Mouse (Mus musculus) intestine, postnatal 0 days (tissue): ENCODE measurements around the gene Kctd11. TPM values are rescaled to one million over a fixed set of nuclear protein-coding genes. Genes with fewer than 3 reads are reported as not detected.
A peak's percentile ranks its signal among the peaks of the same experiment; 100 is the strongest.
"Not testable (repeated sequence)": the region's sequence is repeated elsewhere in the genome, so short reads cannot be mapped to it uniquely, and the experiment has no call there.

Source experiments
- ATAC-seq: fragments of 200-750 bp; cut with Nextera tagmentation; 2 replicates; pipeline ENCODE4 v1.8.0; 2017; ENCODE audit warnings: mild to moderate bottlenecking, moderate TSS enrichment, moderate library complexity
- H3K27ac ChIP-seq: fragments of 300-500 bp; sonication (generic); 2 replicates; pipeline ENCODE4 v1.5.1; 2014; ENCODE audit warnings: mild to moderate bottlenecking, low read depth, low read length, moderate library complexity
- H3K27me3 ChIP-seq: fragments of 300-500 bp; sonication (generic); replicated peaks from 2 replicates; pipeline ENCODE4 v1.6.1; 2014; ENCODE audit warnings: low read length, mixed read lengths; ENCODE audit not compliant: control insufficient read depth, insufficient read depth
- H3K36me3 ChIP-seq: fragments of 300-500 bp; sonication (generic); 2 replicates; pipeline ENCODE4 v1.6.1; 2014; ENCODE audit warnings: mild to moderate bottlenecking, moderate library complexity; ENCODE audit not compliant: control insufficient read depth, insufficient read depth
- H3K4me1 ChIP-seq: fragments of 300-500 bp; sonication (generic); replicated peaks from 2 replicates; pipeline ENCODE4 v1.6.1; 2014; ENCODE audit warnings: antibody characterized with exemption, low read length, mixed read lengths; ENCODE audit not compliant: control insufficient read depth, insufficient read depth
- H3K4me2 ChIP-seq: fragments of 300-500 bp; sonication (generic); replicated peaks from 2 replicates; pipeline ENCODE4 v1.6.1; 2014; ENCODE audit warnings: low read depth, mild to moderate bottlenecking, moderate library complexity
- H3K4me3 ChIP-seq: fragments of 300-500 bp; sonication (generic); 2 replicates; pipeline ENCODE4 v1.5.1; 2014; ENCODE audit warnings: low read depth, low read length
- H3K9ac ChIP-seq: fragments of 300-500 bp; sonication (generic); 2 replicates; pipeline ENCODE4 v1.6.1; 2014; ENCODE audit warnings: mild to moderate bottlenecking, low read depth, low read length
- H3K9me3 ChIP-seq: fragments of 300-500 bp; sonication (generic); 2 replicates; pipeline ENCODE4 v1.6.1; 2016; ENCODE audit warnings: mixed run types; ENCODE audit not compliant: control insufficient read depth
- CTCF ChIP-seq: sonication (generic); IDR thresholded peaks from 2 replicates; pipeline ENCODE4 v1.5.1; 2016; ENCODE audit warnings: low read depth, mild to moderate bottlenecking, control low read depth, antibody characterized with exemption, moderate library complexity
- WGBS: fragments of 180-500 bp; shearing (Covaris S2); extraction: QIAGEN DNeasy Blood & Tissue Kit; methylation state at CpG from one replicate; pipeline ENCODE4 v1.1.7; 2014; 5-methylcytosine and 5-hydroxymethylcytosine counted together
- polyA plus RNA-seq: library from polyadenylated mRNA; unstranded; fragments of >200 nt; fragmentation: Nextera tagmentation; extraction: Ambion mirVana; gene quantifications from 2 replicates; pipeline ENCODE4 v1.2.1, GENCODE M21; 2015

Gene Kctd11
- polyA plus RNA-seq, 1 experiment from 2014 or later: 4.0 TPM

GRCm38 (mm10) chr11:69917379-69917948, 36.3 kb upstream of the Kctd11 start:
- ATAC-seq: no peak
- Histone ChIP-seq H3K9me3 (no peaks in the 10 kb centered on the region), H3K9ac (no peak overlapping the region), H3K4me2 (no peak overlapping the region), H3K4me3 (no peak overlapping the region), H3K36me3 (peaks cover 47% of the 10 kb centered on the region), H3K4me1 (0 out of 2 replicates have a peak, but pooled peaks cover 5% of the 10 kb centered on the region), H3K27ac (no peak overlapping the region; the same call in 1 of the 2 replicates), H3K27me3 (no peaks in the 10 kb centered on the region)
- 81% methylated on average over 8 of the region's 8 CpGs for WGBS
- TF ChIP-seq CTCF: no peak

DNA sequence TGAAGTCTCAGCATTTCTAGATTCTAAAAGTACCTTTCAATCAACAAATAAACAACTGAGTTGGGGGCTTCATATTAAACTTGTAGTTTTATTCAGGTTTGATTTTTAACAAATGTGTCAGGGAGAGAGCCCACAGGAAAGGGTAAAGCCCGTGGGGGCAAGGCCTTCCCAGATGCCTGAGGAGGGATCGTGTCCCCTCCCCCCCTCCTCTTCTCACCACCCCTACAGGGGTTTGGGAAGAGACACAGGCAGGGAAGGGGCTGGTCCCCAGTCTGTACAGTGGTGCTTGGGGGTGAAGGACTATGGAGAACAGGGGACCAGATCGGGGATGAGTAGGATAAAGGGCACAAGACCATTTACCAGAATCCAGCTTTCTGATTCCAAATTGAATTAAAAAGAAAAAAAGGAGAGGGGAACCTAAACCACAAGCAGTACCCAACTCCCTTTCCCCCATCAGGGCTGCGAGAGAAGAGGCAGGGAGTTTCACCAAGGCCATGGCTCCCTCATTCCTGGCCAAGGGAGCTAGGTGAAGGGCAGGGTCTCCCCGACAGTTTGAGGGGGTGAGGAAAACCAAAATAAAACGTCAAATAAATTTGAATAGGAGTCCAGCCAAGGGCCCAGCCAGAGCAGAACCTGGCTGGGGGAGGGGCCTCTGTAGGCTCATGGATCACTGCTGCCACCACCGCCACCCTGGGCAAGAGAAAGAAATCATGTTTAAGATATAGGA, 35.6 kb upstream of the Kctd11 start:
- peaks cover 53% of the 10 kb centered on the region for H3K36me3 ChIP-seq
- not testable (repeated sequence) for H3K4me1 ChIP-seq, ATAC-seq, H3K27ac ChIP-seq, H3K4me2 ChIP-seq, H3K4me3 ChIP-seq, H3K27me3 ChIP-seq, H3K9me3 ChIP-seq, H3K9ac ChIP-seq
- whole genome bisulfite sequencing: 59% methylated on average over 7 of the region's 7 CpGs

DNA sequence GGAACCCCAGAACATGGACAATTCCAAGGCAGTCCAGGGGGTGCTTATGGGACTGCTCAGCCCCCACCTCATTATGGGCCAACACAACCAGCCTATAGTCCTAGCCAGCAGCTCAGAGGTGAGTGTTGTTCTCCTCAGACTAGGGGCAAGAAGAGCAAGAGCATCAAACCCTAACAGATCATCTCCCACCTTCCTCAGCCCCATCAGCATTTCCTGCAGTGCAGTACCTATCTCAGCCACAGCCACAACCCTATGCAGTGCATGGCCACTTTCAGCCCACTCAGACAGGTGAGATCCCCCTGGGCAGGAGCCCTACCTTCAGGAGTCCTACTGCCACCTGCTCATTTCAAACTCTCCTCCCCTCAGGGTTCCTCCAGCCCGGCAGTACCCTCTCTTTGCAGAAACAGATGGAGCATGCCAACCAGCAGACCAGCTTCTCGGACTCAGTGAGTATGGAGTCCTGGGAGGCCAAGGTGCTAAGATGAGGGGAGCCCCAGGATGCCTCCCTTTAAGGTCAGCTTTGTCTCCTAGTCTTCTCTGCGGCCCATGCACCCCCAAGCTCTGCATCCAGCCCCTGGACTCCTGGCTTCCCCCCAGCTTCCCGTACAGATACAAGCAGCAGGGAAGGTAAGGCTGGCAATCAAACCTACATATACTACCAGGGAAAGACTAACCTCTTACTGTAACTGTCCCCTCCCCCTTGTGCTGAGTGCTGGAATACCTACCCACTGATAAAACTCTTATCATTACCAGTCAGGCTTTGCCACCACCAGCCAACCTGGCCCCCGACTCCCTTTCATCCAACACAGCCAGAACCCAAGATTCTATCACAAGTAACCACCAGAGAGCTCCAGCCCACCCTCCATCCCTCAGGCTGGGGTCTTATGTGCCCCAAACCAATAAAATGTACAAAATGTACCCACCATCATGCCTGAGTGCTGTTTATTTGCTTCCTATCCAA, 34.7 kb upstream of the Kctd11 start:
- ATAC-seq: no peak
- H3K4me2 ChIP-seq: 0 out of 2 replicates have a peak overlapping the region, but pooled peaks have one; percentile 91
- H3K27ac ChIP-seq: no peak overlapping the region
- H3K9ac ChIP-seq: no peak overlapping the region
- TF ChIP-seq CTCF: no peak
- no peaks in the 10 kb centered on the region for H3K27me3 ChIP-seq
- no peaks in the 10 kb centered on the region for H3K9me3 ChIP-seq
- no peak overlapping the region for H3K4me3 ChIP-seq
- WGBS: 59% methylated on average over 5 of the region's 5 CpGs
- 0 out of 2 replicates have a peak, but pooled peaks cover 5% of the 10 kb centered on the region for H3K4me1 ChIP-seq
- peaks cover 62% of the 10 kb centered on the region for H3K36me3 ChIP-seq

DNA sequence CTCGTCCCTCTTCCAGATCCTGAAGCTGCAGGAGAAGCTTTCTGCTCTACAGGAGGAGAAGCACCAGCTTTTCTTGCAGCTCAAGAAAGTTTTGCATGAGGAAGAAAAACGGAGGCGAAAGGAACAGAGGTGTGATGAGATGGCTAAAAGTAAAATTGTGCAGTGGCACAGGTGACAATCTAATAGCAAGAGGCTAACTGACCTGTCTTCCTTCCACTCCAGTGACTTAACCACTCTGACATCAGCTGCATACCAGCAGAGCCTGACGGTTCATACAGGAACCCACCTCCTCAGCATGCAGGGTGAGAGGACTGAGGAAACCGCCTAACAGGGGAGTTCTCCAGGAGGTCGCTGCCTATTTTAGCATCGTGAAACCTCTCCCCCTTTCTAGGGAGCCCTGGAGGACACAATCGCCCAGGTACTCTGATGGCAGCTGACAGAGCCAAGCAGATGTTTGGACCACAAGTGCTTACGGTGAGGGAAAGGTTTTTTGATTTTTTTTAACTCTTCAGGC, 33.8 kb upstream of the Kctd11 start:
- Histone ChIP-seq H3K27me3 (no peaks in the 10 kb centered on the region), H3K4me3 (peak overlapping the region; percentile 78), H3K4me1 (0 out of 2 replicates have a peak, but pooled peaks cover 5% of the 10 kb centered on the region), H3K4me2 (peak overlapping the region; percentile 91), H3K36me3 (peaks cover 72% of the 10 kb centered on the region), H3K9me3 (no peaks in the 10 kb centered on the region), H3K27ac (no peak overlapping the region), H3K9ac (no peak overlapping the region; the same call in 1 of the 2 replicates)
- 33% methylated on average over 9 of the region's 9 CpGs for whole genome bisulfite sequencing
- no peak for TF ChIP-seq CTCF
- no peak for ATAC-seq

DNA sequence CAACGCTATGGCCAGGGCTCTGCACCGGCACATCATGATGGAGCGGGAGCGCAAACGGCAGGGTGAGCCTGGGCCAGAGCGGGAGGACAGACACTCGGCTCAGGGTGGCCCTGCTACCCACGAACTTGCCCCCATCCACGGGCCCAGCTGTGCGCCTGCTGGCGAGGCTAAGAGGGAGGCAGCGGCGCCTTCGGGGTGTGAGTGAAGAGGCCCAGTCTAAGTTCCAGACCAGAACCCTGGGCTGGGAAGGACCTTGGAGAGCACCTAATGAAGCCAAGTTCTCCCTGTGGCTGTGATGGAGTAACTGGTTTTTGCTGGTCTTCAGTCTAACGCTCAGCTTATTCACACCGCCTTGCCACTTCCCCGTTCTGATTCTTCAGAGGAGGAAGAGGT, 33.2 kb upstream of the Kctd11 start:
- 0 out of 2 replicates have a peak, but pooled peaks cover 3% of the 10 kb centered on the region for H3K4me1 ChIP-seq
- H3K9ac ChIP-seq: peak overlapping the region; percentile 78
- peak overlapping the region; percentile 91 for H3K4me2 ChIP-seq
- H3K27ac ChIP-seq: peak overlapping the region; percentile 78
- peak; percentile 11; the same call in 1 of the 2 replicates for ATAC-seq
- H3K36me3 ChIP-seq: peaks cover 78% of the 10 kb centered on the region
- no peaks in the 10 kb centered on the region for H3K27me3 ChIP-seq
- WGBS: 0% methylated on average over 17 of the region's 17 CpGs
- peak overlapping the region; percentile 78 for H3K4me3 ChIP-seq
- H3K9me3 ChIP-seq: no peaks in the 10 kb centered on the region
- no peak for TF ChIP-seq CTCF
